In the genomic region with DNA sequence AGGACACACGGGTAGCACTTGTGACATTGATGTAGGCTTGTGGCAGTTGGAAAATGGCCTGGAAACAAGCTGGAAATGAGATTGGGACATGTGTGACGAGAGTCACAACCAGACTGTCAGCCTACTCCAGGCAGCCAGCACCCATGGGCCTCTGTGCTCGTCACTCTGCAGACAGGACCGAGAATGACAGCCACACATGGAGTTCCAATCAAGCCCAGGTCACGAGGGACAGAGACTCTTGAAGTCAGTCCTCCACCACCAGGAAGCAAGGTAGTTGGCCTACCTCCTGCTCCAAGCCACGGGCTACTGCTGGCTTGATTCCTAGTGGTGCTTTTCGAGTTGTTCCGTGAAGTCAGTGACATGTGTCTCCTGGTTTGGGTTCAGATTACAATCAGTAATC, we compare ENCODE assay signal across 19 mouse cellular contexts. TPM values are rescaled to one million over a fixed set of nuclear protein-coding genes. Genes with fewer than 3 reads are reported as not detected.
A peak's percentile ranks its signal among the peaks of the same experiment; 100 is the strongest.
DNase-seq lines count a peak whose midpoint lies in the region; ATAC-seq and TF ChIP-seq lines count a peak whose summit lies in the region.
"Had no signal": no experiment of that assay in that cellular context is flagged by ENCODE, and none has a peak within 500 bp of the region (broad histone marks: within the 10 kb centered on the region; RNA-seq: fewer than 3 reads in every experiment).

No protein-coding gene starts in this region.

- peak; percentile 51 for DNase-seq in cerebellum, adult 11-12 months
- DNase-seq in cerebellum, postnatal 4 days (ENCODE audit: low spot score in 2 of 2), result no peak
- no peak for DNase-seq in forebrain, postnatal 0 days
- peak; percentile 27 for DNase-seq in naive thymus-derived CD4-positive, alpha-beta T cell, adult 2 months (ENCODE audit: low read depth)
- no peak for DNase-seq in embryo, embryonic 11 days
- DNase-seq: adrenal gland, adult 2 months; adrenal gland, postnatal 25 days; gastrocnemius, postnatal 14 days had no signal

- 73% methylated on average over 8 of the region's 8 CpGs for WGBS in forebrain, postnatal 0 days
- 85% methylated on average over 8 of the region's 8 CpGs for WGBS in forebrain, embryonic 13.5 days

- H3K4me1 ChIP-seq in forebrain, postnatal 0 days (ENCODE audit: insufficient read depth), result no peaks in the 10 kb centered on the region
- H3K4me1 ChIP-seq in forebrain, embryonic 13.5 days, result no peaks in the 10 kb centered on the region
- H3K4me1 ChIP-seq in megakaryocyte, embryonic 14.5 days, result peaks cover 40% of the 10 kb centered on the region
- H3K4me1 ChIP-seq: embryonic facial prominence, embryonic 12.5 days had no signal

- H3K4me2 ChIP-seq in forebrain, postnatal 0 days (ENCODE audit: low read depth), result no peak overlapping the region
- no peak overlapping the region for H3K4me2 ChIP-seq in forebrain, embryonic 13.5 days
- H3K4me2 ChIP-seq: embryonic facial prominence, embryonic 12.5 days; heart, embryonic 11.5 days; hindbrain, embryonic 14.5 days; intestine, embryonic 15.5 days had no signal

- ATAC-seq in forebrain, postnatal 0 days, result peak; percentile 32; the same call in 1 of the 2 replicates
- ATAC-seq in forebrain, embryonic 13.5 days, result no peak
- no peak for ATAC-seq in megakaryocyte, adult 5-6 weeks (ENCODE audit: poor library complexity, severe bottlenecking)
- ATAC-seq: intestine, embryonic 15.5 days had no signal

- no peak overlapping the region for H3K4me3 ChIP-seq in forebrain, postnatal 0 days (ENCODE audit: low read depth, low read length)
- H3K4me3 ChIP-seq in forebrain, embryonic 13.5 days, result no peak overlapping the region
- peak overlapping the region; percentile 44 for H3K4me3 ChIP-seq in megakaryocyte, embryonic 14.5 days (replicated peaks)
- H3K4me3 ChIP-seq: embryonic facial prominence, embryonic 12.5 days; heart, adult 2 months; hindbrain, embryonic 10.5 days; intestine, embryonic 15.5 days had no signal

- no peak overlapping the region for H3K27ac ChIP-seq in forebrain, postnatal 0 days (ENCODE audit: low read depth, low read length)
- H3K27ac ChIP-seq in forebrain, embryonic 13.5 days, result no peak overlapping the region
- H3K27ac ChIP-seq: embryonic facial prominence, embryonic 12.5 days; heart, adult 2 months; hindbrain, embryonic 10.5 days; hindbrain, embryonic 14.5 days; intestine, embryonic 15.5 days had no signal

- TF ChIP-seq CTCF in forebrain, postnatal 0 days (IDR thresholded peaks at IDR 0.05; ENCODE audit: low read depth), result no peak

- no peaks in the 10 kb centered on the region for H3K27me3 ChIP-seq in forebrain, postnatal 0 days (ENCODE audit: insufficient read depth, low read length)
- no peaks in the 10 kb centered on the region for H3K27me3 ChIP-seq in forebrain, embryonic 13.5 days
- no peaks in the 10 kb centered on the region for H3K27me3 ChIP-seq in megakaryocyte, embryonic 14.5 days (replicated peaks)
- H3K27me3 ChIP-seq: CH12.LX; embryonic facial prominence, embryonic 12.5 days; intestine, embryonic 15.5 days; Patski had no signal

- no peak overlapping the region for H3K9ac ChIP-seq in forebrain, postnatal 0 days
- H3K9ac ChIP-seq in forebrain, embryonic 13.5 days, result no peak overlapping the region
- H3K9ac ChIP-seq: embryonic facial prominence, embryonic 12.5 days; hindbrain, embryonic 14.5 days; intestine, embryonic 15.5 days had no signal

- H3K9me3 ChIP-seq in forebrain, postnatal 0 days (ENCODE audit: low read length), result no peaks in the 10 kb centered on the region
- H3K9me3 ChIP-seq in forebrain, embryonic 13.5 days (replicated peaks), result no peaks in the 10 kb centered on the region
- no peaks in the 10 kb centered on the region for H3K9me3 ChIP-seq in megakaryocyte, embryonic 14.5 days
- H3K9me3 ChIP-seq: embryonic facial prominence, embryonic 12.5 days; hindbrain, embryonic 10.5 days; intestine, embryonic 15.5 days had no signal

- no peaks in the 10 kb centered on the region for H3K36me3 ChIP-seq in forebrain, postnatal 0 days (ENCODE audit: insufficient read depth)
- no peaks in the 10 kb centered on the region for H3K36me3 ChIP-seq in forebrain, embryonic 13.5 days (ENCODE audit: poor library complexity, severe bottlenecking)
- peaks cover 26% of the 10 kb centered on the region for H3K36me3 ChIP-seq in megakaryocyte, embryonic 14.5 days (replicated peaks; ENCODE audit: low read length)
- H3K36me3 ChIP-seq: embryonic facial prominence, embryonic 12.5 days; hindbrain, embryonic 10.5 days; intestine, embryonic 15.5 days had no signal

RNA-seq across cellular contexts. Expression of gene Ubash3b, which starts 20.3 kb away (rescaled TPM):
- 17.8 and 23.8 TPM in 2 replicates for total RNA-seq in forebrain, postnatal 0 days (2014; rRNA removed)
- polyA plus RNA-seq in forebrain, postnatal 0 days (2015; fragmentation: Nextera tagmentation; extraction: Ambion mirVana), result 17.1 and 25.4 TPM in 2 replicates
- 9.7 and 9.8 TPM in 2 replicates for polyA plus RNA-seq in forebrain, embryonic 13.5 days (2015; fragmentation: Nextera tagmentation; extraction: Ambion mirVana)
- 85.5 and 255 TPM in 2 replicates for polyA plus RNA-seq in megakaryocyte, embryonic 14.5 days (2012; ENCODE audit: insufficient read depth, low replicate concordance)
- total RNA-seq in megakaryocyte, adult 5-6 weeks (2015), result 21.6 and 26.5 TPM in 2 replicates
- 14.8 and 15.1 TPM in 2 replicates for total RNA-seq in megakaryocyte, adult 5-6 weeks (2017)

Comparison
In these comparisons a context has a peak if more than half of its experiments do, and no peak if none do; other contexts are left out.
1. DNase-seq: peak in cerebellum, adult 11-12 months (single experiment) and naive thymus-derived CD4-positive, alpha-beta T cell, adult 2 months (single experiment); none in cerebellum, postnatal 4 days (0 of 2), forebrain, postnatal 0 days (single experiment) and embryo, embryonic 11 days (single experiment).